Mouse (Mus musculus) activated CD4-positive, CD25-positive, alpha-beta regulatory T cell, adult 4 months (primary cell): ENCODE results near the gene Stc2. TPM values are rescaled to one million over a fixed set of nuclear protein-coding genes. Genes with fewer than 3 reads are reported as not detected.

Experiments used
- ATAC-seq: one replicate; pipeline ENCODE4 v1.8.0; 2017
- polyA plus RNA-seq, 2 experiments: library from polyadenylated mRNA; unstranded; fragments of 100-300 nt; shearing (Covaris generic); gene quantifications; one replicate each; pipeline ENCODE4 v1.2.1; 2017

The Stc2 gene
- under 1 TPM in 1 of 2 experiments, not detected in 1; 0.23 TPM for polyA plus RNA-seq

DNA sequence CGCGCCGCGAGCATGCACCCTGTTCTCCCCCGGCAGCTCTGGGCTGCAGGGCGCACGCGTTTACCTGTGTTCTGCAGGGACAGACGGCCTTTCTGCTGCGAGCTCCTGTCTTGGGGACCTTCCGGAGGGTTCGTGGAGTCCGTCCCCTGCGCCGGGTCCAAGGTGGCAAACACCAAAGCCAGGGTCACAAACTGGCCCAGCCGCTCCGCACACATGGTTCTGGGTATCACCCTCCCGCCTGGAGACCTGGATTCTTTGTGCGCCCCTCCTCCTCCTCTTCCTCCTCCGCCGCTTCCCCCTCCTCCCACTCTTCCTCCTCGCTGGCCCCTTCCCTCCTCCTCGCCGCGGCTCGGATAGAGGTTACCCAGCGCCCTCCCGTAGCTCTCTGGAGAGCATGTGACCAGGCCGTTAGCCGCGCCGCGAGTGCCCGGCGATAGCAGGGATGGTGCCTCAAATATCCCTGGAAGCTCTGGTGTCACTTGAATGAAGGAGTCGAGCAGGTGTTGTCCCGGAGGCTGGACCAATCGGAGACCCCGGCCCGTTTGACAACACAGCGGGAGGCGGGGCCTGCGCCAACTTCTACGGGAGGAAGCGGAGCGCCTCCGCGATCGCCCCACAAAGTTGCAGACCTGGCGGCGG is at the start of gene Stc2:
Stc2 (minus strand) TSS at position 427 of the 639 bp plus-strand sequence.
- ATAC-seq: no peak

GRCm38 (mm10) chr11:31417071-31417470 is 47.2 kb upstream of the Stc2 start:
- no peak for ATAC-seq

DNA sequence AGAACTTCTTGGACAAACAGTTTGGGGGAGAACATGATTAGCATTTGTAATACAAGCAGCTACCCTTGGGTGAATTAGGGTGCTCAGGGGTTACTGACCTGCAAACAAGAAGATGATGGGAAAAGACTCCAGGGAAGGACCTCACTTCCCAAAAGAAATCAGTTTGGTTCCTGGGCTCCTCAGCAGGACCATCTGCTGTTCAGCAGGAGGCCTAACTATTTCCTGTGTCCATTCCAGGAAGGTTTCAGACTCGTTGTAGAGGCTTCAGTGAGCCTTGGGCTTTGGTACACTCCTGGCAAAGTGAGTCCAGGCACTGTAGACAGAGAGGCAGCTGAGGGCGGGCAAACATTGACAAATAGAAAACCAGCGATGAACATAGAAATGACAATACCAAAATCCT is 42.5 kb upstream of the Stc2 start:
- no peak for ATAC-seq

- no peak for ATAC-seq
Measured at GRCm38 (mm10) chr11:31406736-31407135, 36.9 kb upstream of the Stc2 start.

DNA sequence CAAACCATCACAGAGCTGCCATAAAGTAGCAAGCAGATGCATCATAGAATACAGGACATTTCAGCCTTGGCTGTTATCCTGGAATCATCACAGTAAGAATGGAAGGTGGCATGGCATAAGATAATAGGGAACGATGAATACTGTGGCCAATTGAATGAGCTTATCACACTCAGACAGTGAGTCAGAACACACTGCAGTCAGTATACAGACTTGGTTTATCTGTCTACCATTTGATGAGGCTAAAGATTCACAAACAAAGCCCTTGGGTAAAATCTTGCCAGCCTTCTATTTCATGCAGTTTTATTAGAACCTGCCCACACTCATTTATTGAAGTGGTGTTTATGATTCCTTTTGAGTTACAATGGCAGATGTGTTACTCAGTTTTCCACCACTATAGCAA is 33.2 kb upstream of the Stc2 start:
- no peak for ATAC-seq

DNA sequence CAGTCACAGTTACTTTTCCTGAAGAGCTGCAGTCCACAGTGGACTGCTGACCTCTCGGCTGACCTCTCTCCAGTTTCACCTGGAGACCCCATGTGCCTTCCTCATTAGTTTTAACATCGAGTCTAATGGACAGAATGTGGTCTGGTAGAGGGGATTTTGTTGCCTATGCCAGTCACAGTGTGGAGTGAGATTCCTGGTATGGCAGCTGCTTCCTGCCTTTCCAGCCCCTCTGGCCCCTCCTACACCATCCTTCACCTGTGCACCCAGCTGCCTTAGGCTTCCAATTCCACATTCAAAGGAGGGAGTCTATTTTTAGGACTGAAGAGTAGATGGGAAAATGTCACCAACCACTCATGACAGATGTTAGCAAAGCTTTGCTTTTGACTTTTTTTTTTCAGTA is 28.7 kb upstream of the Stc2 start:
- no peak for ATAC-seq

DNA sequence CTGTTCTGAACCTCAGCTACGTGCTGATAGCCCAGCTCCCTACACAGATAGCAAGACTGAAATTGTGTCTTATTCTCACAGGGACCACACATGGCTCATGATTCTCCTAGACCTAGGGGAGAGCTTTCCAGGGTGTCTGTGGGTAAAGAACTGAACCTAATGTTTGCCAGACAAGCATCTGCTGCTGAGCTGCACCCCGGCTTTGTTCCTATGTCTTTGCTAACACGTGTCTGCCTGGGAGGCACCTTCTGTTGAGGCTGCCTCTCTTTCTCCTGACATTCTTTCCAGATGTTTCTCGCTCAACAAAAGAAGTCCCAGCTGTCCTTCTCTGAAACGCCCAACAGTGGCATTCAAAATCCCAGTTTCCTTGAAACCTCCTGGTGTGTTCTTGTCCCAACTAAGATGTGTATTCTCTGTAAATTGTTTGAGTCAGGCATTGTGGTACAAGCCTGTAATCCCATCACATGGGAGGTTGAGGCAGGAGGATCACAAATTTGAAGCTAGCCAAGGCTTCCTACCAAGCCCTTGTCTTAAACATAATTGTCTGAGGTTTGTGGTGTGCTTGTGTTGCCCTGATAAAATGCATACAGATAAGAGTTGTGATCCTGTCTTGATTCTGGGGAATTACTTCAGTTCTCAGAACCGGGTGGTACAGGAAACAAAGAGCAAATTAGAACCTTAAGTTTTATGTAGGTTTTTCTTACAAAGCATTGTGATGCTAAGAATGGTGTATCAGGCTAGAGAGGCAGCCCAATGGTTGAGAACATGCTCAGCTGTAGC is 27.0 kb upstream of the Stc2 start:
- no peak for ATAC-seq

- no peak for ATAC-seq
Measured at GRCm38 (mm10) chr11:31394026-31394425, 24.2 kb upstream of the Stc2 start.

- ATAC-seq: no peak
Measured at GRCm38 (mm10) chr11:31392340-31392739, 22.5 kb upstream of the Stc2 start.

DNA sequence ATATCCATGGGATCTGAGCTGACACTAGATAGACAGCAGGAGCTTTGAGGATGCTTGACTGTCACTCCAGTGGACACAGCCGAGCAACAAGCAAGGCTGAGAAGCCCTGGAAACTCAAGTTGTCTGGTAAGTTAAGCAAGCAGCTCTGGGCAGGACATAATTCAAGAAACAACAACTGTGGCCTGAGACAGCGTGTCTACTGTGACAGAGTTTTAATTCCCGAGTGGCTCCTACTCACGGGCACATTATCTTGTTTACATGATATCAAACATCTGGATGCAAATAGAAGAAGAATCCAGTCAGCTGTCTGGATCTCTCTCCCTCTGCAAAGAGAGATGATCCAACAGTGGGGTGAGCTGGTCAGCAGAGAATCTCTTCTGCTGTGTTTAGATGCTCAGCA is 19.0 kb upstream of the Stc2 start:
- no peak for ATAC-seq

DNA sequence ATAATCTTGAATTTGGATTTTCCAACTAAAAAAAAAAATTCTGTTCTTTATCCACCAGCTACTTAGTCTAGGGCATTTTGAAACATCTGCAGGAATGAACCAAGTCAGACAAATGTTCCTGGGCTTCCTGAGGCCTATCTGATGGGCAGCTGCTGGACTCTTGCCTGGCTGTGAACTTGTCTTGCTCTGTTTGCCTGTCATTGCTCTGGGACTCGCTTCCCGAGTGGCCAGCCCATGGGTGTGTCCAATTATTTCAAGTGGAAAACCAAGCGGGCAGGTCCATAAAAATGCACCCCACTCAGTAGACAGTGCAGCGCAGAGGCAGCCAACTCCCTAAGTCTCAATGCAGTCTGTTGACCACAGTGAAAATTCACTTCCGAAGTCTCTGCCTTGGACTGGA is 17.7 kb upstream of the Stc2 start:
- no peak for ATAC-seq

GRCm38 (mm10) chr11:31386571-31386970 is 16.7 kb upstream of the Stc2 start:
- no peak for ATAC-seq

DNA sequence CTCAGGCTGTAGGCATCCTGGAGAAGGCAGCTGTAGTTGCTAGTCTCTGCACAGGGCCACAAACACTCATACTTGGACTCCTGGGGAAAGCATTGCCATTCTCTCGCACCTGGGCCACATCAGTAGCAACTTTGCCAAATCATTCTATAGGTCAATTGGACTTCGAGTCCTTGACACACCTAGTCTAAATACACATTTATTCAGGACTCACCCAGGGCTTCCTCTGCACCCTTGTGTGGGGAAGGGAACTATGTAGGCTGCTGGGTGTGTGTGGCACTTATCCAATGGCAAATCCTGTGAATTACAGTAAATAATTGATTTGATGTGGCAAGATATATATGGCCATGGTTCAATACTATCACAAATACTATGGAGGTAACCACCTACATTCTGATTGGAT is 14.1 kb upstream of the Stc2 start:
- ATAC-seq: no peak

- no peak for ATAC-seq
Measured at GRCm38 (mm10) chr11:31382145-31382544, 12.3 kb upstream of the Stc2 start.

DNA sequence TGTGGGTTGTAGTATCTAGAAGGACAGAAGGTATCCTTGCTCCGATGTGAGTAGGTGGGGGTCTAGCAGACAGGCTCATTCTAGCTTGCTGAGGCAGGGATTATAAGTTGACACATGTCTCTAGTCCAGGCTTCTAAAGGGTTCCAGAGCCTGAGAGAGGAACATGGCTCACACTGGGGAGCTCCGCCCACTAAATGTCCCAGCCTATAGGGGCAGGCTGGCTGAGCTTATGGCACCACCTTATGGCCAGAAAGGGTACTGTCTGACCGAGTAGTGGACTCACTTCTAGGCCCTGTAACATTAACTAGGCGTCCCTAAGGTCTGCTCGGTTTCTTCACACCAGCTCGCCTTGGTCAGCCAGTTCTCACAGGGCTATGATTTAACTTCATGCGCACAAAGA is 3.6 kb upstream of the Stc2 start:
- ATAC-seq: no peak

DNA sequence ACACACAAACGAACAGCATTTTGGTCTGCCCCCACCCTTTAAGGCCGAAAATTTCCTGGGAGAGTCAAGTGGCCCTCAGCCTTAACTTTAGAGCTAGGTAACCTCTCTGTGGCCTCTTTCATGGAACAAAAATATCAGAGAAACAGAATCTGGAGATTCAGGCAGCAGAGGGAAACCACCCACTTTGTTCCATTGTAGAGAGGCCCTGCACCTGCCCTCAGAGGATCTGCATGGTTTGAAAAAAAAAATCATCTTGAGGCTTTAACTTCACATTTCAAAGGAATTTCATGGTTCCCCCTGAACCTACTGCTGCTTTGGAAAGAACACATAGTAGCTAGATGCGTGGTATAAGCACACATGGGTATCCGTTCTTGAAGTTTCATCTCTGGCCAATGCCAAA is 2.3 kb upstream of the Stc2 start:
- ATAC-seq: no peak

DNA sequence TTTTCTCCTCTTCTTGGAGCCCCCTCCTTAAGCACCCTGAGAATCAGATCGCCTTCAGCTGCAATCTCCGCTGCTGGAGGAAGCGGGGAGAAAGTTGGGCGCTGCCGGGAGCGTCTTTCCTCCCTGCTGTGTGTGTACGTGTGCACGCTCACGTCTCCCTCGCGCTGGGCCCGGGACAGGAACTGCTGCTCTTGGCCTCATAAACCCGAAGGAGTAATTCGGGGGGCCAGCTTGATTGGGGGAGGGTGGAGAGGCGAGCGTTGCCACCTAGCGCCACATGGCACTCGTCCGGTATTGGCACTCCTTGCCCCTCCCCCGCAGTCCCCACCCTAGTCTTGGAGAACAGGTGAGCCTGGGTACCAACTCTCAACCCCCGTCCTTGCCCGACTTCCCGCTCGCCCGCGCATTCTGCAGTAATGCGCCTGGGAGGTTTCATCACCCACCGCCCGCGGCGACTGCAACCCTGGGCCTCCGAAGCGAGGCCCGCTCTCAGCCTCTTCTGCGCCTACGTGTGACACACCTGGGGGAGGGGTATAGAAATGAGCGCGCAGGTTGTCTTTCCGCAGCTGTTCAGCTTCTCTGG is 1.5 kb upstream of the Stc2 start:
- ATAC-seq: no peak

- ATAC-seq: no peak
Measured at GRCm38 (mm10) chr11:31370436-31371230, 759 bp upstream of the Stc2 start.

DNA sequence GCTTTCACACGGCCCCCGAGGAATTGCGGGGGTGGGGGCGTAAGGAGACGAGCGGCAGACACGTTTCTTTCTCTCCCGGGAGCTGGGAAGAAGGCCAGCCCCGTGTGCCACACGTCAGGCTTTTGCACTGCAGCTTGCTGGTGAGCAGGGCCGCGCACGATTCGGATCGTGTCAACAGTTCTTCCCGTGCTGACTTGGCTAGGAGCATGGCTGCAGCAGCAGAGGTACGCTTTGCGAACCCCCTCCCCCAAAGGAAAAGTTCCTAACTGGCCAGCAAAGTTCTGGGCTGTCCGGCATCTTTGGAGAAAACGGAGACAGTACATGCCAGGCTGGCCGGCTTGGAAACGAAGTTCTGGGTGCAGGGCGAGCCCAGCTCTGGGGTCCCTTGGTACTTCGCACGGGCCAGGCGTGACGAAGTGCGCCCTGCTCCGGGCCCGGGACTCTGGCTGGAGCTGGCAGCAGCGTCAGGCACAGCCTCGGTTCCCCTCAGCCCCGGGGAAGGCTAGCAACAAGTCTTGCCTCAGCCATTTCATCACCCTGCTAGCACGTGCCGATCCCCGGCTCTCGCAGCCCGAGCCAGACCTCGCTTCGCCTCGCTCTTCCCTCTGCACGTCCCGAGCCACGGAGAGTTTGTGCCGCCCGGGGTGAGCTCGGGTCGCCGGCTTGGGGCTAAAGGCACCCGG is 768 bp downstream of the Stc2 start:
- ATAC-seq: no peak

GRCm38 (mm10) chr11:31368252-31368964 is 1.5 kb downstream of the Stc2 start:
- no peak for ATAC-seq

DNA sequence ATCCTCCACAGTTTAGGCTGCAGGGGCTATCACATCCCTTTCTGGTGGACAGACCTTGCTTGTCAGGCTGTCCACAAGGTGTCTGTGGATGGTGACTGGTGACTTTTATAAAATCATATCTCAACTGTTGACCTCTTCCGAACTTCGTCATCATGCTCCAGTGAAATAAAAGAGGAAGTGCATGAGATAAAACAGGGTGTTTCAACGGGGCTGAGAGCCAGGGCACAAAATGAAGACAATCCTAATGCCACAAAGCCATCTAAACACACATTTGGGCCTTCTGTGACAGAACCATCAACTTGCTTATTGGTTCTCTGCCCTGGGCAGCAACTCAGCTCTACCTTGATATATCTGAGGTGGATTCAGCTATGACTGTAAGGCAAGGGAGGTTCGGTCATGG is 3.0 kb downstream of the Stc2 start:
- no peak for ATAC-seq

GRCm38 (mm10) chr11:31366421-31366820 is 3.5 kb downstream of the Stc2 start:
- no peak for ATAC-seq
